Mouse (Mus musculus) hindbrain, embryonic 12.5 days (tissue): ENCODE data around the gene Ubqlnl. TPM values are rescaled to one million over a fixed set of nuclear protein-coding genes. Genes with fewer than 3 reads are reported as not detected.

Experiments
- ATAC-seq: fragments of 200-750 bp; cut with Nextera tagmentation; 2 replicates; pipeline ENCODE4 v1.8.0; 2017; ENCODE audit warnings: moderate TSS enrichment; ENCODE audit not compliant: low FRiP score
- H3K27ac ChIP-seq: fragments of 300-500 bp; sonication (generic); 2 replicates; pipeline ENCODE4 v1.5.1; 2016; ENCODE audit warnings: mild to moderate bottlenecking
- H3K27me3 ChIP-seq: fragments of 300-500 bp; sonication (generic); 2 replicates; pipeline ENCODE4 v1.6.1; 2016; ENCODE audit warnings: mild to moderate bottlenecking
- H3K36me3 ChIP-seq: fragments of 300-500 bp; sonication (generic); 2 replicates; pipeline ENCODE4 v1.6.1; 2016; ENCODE audit warnings: mild to moderate bottlenecking
- H3K4me1 ChIP-seq: fragments of 300-500 bp; sonication (generic); 2 replicates; pipeline ENCODE4 v1.6.1; 2016
- H3K4me2 ChIP-seq: fragments of 300-500 bp; sonication (generic); replicated peaks from 2 replicates; pipeline ENCODE4 v1.6.1; 2016; ENCODE audit warnings: mild to moderate bottlenecking
- H3K4me3 ChIP-seq: fragments of 300-500 bp; sonication (generic); 2 replicates; pipeline ENCODE4 v1.5.1; 2016; ENCODE audit warnings: mild to moderate bottlenecking
- H3K9ac ChIP-seq: fragments of 300-500 bp; sonication (generic); 2 replicates; pipeline ENCODE4 v1.6.1; 2016; ENCODE audit warnings: mild to moderate bottlenecking, moderate library complexity
- H3K9me3 ChIP-seq: fragments of 300-500 bp; sonication (generic); replicated peaks from 2 replicates; pipeline ENCODE4 v1.6.1; 2016; ENCODE audit warnings: mild to moderate bottlenecking
- WGBS: fragments of 180-500 bp; shearing (Covaris S2); methylation state at CpG from one replicate; pipeline ENCODE4 v1.1.7; 2016; 5-methylcytosine and 5-hydroxymethylcytosine counted together
- polyA plus RNA-seq: library from polyadenylated mRNA; unstranded; fragments of >200 nt; fragmentation: Nextera tagmentation; extraction: Ambion mirVana; gene quantifications from 2 replicates; pipeline ENCODE4 v1.2.1, GENCODE M21; 2016

Ubqlnl gene
- polyA plus RNA-seq, 1 experiment from 2014 or later = not detected

DNA sequence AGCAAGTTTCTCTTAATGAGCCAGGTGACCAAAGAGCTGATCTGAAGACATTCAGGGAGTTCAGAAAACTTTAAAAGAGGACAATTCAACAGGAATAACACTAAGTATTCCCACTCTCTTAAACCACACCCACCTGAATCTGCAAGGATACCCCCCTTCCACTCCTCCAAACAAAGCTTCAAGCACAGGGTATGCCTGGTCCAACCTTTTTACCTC, 45.7 kb downstream of the Ubqlnl start, which contains the start of gene Olfr646:
Gene Olfr646 (plus strand): TSS at position 117 of the 216 bp plus-strand sequence.
- no peak for ATAC-seq
- no peak within 1 kb of the TSS for H3K4me3 ChIP-seq
- no peaks in the 10 kb centered on the region for H3K36me3 ChIP-seq
- no peaks in the 10 kb centered on the region for H3K9me3 ChIP-seq
- no peak within 1 kb of the TSS for H3K9ac ChIP-seq
- no peaks in the 10 kb centered on the region for H3K4me1 ChIP-seq
- no peaks in the 10 kb centered on the region for H3K27me3 ChIP-seq
- no peak within 1 kb of the TSS for H3K27ac ChIP-seq
- no peak within 1 kb of the TSS for H3K4me2 ChIP-seq

DNA sequence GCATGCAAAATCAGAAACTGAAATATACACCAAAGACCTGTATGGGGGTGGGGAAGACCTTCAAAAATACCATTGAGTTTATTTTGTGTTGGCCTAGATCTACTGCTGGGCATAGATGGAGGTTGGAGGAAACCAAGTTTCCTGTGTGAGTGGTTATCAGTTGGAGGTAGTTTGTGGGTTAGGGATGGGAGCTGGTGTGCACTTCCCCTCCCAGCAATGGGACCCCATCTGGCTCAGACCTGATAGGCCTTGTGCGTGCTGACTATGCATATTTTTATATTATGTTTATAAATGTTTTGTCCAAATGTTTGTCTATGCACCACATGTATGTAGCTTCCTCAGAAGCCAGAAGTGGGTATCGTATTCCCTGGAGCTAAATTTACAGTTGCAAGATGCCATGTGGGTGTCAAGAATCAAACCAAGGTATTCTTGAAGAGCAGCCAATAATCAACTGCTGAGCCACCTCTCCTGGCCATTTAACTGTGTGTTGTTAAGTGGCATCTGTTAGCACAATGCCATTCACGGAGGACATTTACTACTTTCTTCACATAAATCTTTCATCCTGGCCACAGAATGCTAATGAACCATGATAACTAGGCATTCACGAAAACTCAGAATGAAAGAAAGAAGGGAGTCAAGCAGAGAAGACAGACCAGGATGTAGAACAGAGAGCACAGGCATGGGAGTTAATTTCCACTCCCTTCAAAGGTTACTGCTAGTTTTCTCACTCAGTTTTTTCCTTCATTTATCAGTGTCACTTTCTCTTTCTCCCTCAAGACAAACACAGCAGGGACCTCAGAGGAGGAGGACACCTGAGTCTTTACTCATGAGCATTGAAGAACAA, 46.2 kb downstream of the Ubqlnl start:
- no peaks in the 10 kb centered on the region for H3K36me3 ChIP-seq
- no peak overlapping the region for H3K4me3 ChIP-seq
- WGBS = 60% methylated on average over 4 of the region's 4 CpGs
- H3K27me3 ChIP-seq = no peaks in the 10 kb centered on the region
- no peak overlapping the region for H3K4me2 ChIP-seq
- H3K9ac ChIP-seq = no peak overlapping the region
- H3K9me3 ChIP-seq = no peaks in the 10 kb centered on the region
- no peak for ATAC-seq
- no peak overlapping the region for H3K27ac ChIP-seq
- no peaks in the 10 kb centered on the region for H3K4me1 ChIP-seq

Other genes with a start within 250 kb of the Ubqlnl start
- gene Olfr65, start 247.1 kb downstream of the Ubqlnl start, polyA plus RNA-seq = not detected in 2 replicates
- gene Olfr631, start 221.7 kb downstream of the Ubqlnl start, polyA plus RNA-seq = not detected in 2 replicates
- not detected in 2 replicates for gene Olfr632, start 216.2 kb downstream of the Ubqlnl start, polyA plus RNA-seq
- not detected in 2 replicates for gene Olfr633, start 206.1 kb downstream of the Ubqlnl start, polyA plus RNA-seq
- not detected in 2 replicates for gene Olfr635, start 179.4 kb downstream of the Ubqlnl start, polyA plus RNA-seq
- gene Olfr638, start 151.8 kb downstream of the Ubqlnl start, polyA plus RNA-seq = not detected in 2 replicates
- 0.04 TPM in 1 of 2 replicates, not detected in the other for gene Olfr639, start 133.3 kb downstream of the Ubqlnl start, polyA plus RNA-seq
- not detected in 2 replicates for gene Olfr640, start 125.0 kb downstream of the Ubqlnl start, polyA plus RNA-seq
- not detected in 2 replicates for gene Olfr641, start 115.1 kb downstream of the Ubqlnl start, polyA plus RNA-seq
- gene Olfr642, start 97.9 kb downstream of the Ubqlnl start, polyA plus RNA-seq = not detected in 2 replicates
- gene 4930516K23Rik, start 89.1 kb downstream of the Ubqlnl start, polyA plus RNA-seq = not detected in 2 replicates
- not detected in 2 replicates for gene Olfr644, start 78.7 kb downstream of the Ubqlnl start, polyA plus RNA-seq
- gene Olfr645, start 65.1 kb downstream of the Ubqlnl start, polyA plus RNA-seq = not detected in 2 replicates
- not detected in 2 replicates for gene Olfr646, start 45.7 kb downstream of the Ubqlnl start, polyA plus RNA-seq
- gene Ubqln5, start 20.7 kb downstream of the Ubqlnl start, polyA plus RNA-seq = not detected in 2 replicates
- not detected in 2 replicates for gene Olfr643, start 13.2 kb downstream of the Ubqlnl start, polyA plus RNA-seq
- gene Ubqln3, start 7.3 kb downstream of the Ubqlnl start, polyA plus RNA-seq = not detected in 2 replicates
- not detected in 2 replicates for gene Olfm5, start 14.3 kb upstream of the Ubqlnl start, polyA plus RNA-seq
- gene Olfr648, start 32.8 kb upstream of the Ubqlnl start, polyA plus RNA-seq = 0.56 and 0.83 TPM in 2 replicates
- not detected in 2 replicates for gene Olfr649, start 45.4 kb upstream of the Ubqlnl start, polyA plus RNA-seq
- gene Trim6, start 68.2 kb upstream of the Ubqlnl start, polyA plus RNA-seq = 1.7 and 1.8 TPM in 2 replicates
- gene Trim34a, start 93.9 kb upstream of the Ubqlnl start, polyA plus RNA-seq = 0.90 and 1.4 TPM in 2 replicates
- 0.07 and 0.14 TPM in 2 replicates for gene Trim5, start 137.5 kb upstream of the Ubqlnl start, polyA plus RNA-seq
- 3.4 and 4.2 TPM in 2 replicates for gene Trim12a, start 164.9 kb upstream of the Ubqlnl start, polyA plus RNA-seq
- not detected in 2 replicates for gene Trim34b, start 178.9 kb upstream of the Ubqlnl start, polyA plus RNA-seq
- 1.0 and 1.3 TPM in 2 replicates for gene Trim12c, start 202.8 kb upstream of the Ubqlnl start, polyA plus RNA-seq
- not detected in 2 replicates for gene Trim30b, start 219.3 kb upstream of the Ubqlnl start, polyA plus RNA-seq